Mouse (Mus musculus): ENCODE results near the gene Hnrnpll. TPM values are rescaled to one million over a fixed set of nuclear protein-coding genes. Genes with fewer than 3 reads are reported as not detected.

Gene Hnrnpll
- polyA plus RNA-seq, 1 experiment from 2014 or later, result 28.1 TPM

Other genes with a start within 250 kb of the Hnrnpll start
- 17.7 to 23.3 TPM (median 18.4 TPM) in 3 replicates for gene Atl2, start 166.2 kb downstream of the Hnrnpll start, polyA plus RNA-seq (2018)
- 19.7 to 26.5 TPM (median 19.9 TPM) in 3 replicates for gene Galm, start 65.1 kb upstream of the Hnrnpll start, polyA plus RNA-seq (2018)
- 52.8 to 163 TPM (median 66.6 TPM) in 3 replicates for gene Srsf7, start 145.0 kb upstream of the Hnrnpll start, polyA plus RNA-seq (2018)
- gene Ttc39d, start 145.1 kb upstream of the Hnrnpll start, polyA plus RNA-seq (2018), result not detected in 3 replicates
- gene Gemin6, start 162.1 kb upstream of the Hnrnpll start, polyA plus RNA-seq (2018), result 4.2 to 14.9 TPM (median 4.6 TPM) in 3 replicates
- 6.1 to 7.6 TPM (median 7.4 TPM) in 3 replicates for gene Morn2, start 227.9 kb upstream of the Hnrnpll start, polyA plus RNA-seq (2018)
- gene Dhx57, start 228.1 kb upstream of the Hnrnpll start, polyA plus RNA-seq (2018), result 7.6 to 13.4 TPM (median 13.2 TPM) in 3 replicates
- 0.32 TPM in 1 of 3 replicates, not detected in the others for gene Arhgef33, start 245.1 kb upstream of the Hnrnpll start, polyA plus RNA-seq (2018)